Mouse (Mus musculus) kidney, embryonic 14.5 days (tissue): ENCODE measurements around the gene Pitpnc1. TPM values are rescaled to one million over a fixed set of nuclear protein-coding genes. Genes with fewer than 3 reads are reported as not detected.
"Not testable (repeated sequence)": the region's sequence is repeated elsewhere in the genome, so short reads cannot be mapped to it uniquely, and the experiment has no call there.

Source experiments
- ATAC-seq: fragments of 200-750 bp; cut with Nextera tagmentation; 2 replicates; pipeline ENCODE4 v1.8.0; 2017; ENCODE audit warnings: moderate number of reproducible peaks, mild to moderate bottlenecking, moderate TSS enrichment, moderate library complexity; ENCODE audit not compliant: low FRiP score, low TSS enrichment
- H3K27ac ChIP-seq: fragments of 300-500 bp; sonication (generic); 2 replicates; pipeline ENCODE4 v1.5.1; 2014; ENCODE audit warnings: low read depth, mild to moderate bottlenecking, low read length, moderate library complexity, mixed read lengths
- H3K27me3 ChIP-seq: fragments of 300-500 bp; sonication (generic); 2 replicates; pipeline ENCODE4 v1.6.1; 2014; ENCODE audit warnings: mild to moderate bottlenecking, low read length; ENCODE audit not compliant: control insufficient read depth, insufficient read depth
- H3K36me3 ChIP-seq: fragments of 300-500 bp; sonication (generic); 2 replicates; pipeline ENCODE4 v1.6.1; 2014; ENCODE audit warnings: low read length, mixed read lengths; ENCODE audit not compliant: control insufficient read depth, insufficient read depth
- H3K4me1 ChIP-seq: fragments of 300-500 bp; sonication (generic); 2 replicates; pipeline ENCODE4 v1.6.1; 2014; ENCODE audit warnings: low read length, mixed read lengths; ENCODE audit not compliant: control insufficient read depth, insufficient read depth
- H3K4me2 ChIP-seq: fragments of 300-500 bp; sonication (generic); replicated peaks from 2 replicates; pipeline ENCODE4 v1.6.1; 2014; ENCODE audit warnings: low read depth, mild to moderate bottlenecking, low read length
- H3K4me3 ChIP-seq: fragments of 300-500 bp; sonication (generic); 2 replicates; pipeline ENCODE4 v1.5.1; 2014; ENCODE audit warnings: mild to moderate bottlenecking, low read length
- H3K9ac ChIP-seq: fragments of 300-500 bp; sonication (generic); 2 replicates; pipeline ENCODE4 v1.6.1; 2014; ENCODE audit warnings: low read depth, mild to moderate bottlenecking, low read length, moderate library complexity
- H3K9me3 ChIP-seq: fragments of 300-500 bp; sonication (generic); 2 replicates; pipeline ENCODE4 v1.6.1; 2016; ENCODE audit warnings: low read length; ENCODE audit not compliant: control insufficient read depth
- WGBS: fragments of 180-500 bp; shearing (Covaris S2); extraction: QIAGEN DNeasy Blood & Tissue Kit; methylation state at CpG from one replicate; pipeline ENCODE4 v1.1.7; 2014; 5-methylcytosine and 5-hydroxymethylcytosine counted together
- polyA plus RNA-seq: library from polyadenylated mRNA; unstranded; fragments of >200 nt; fragmentation: Nextera tagmentation; extraction: Ambion mirVana; gene quantifications from 2 replicates; pipeline ENCODE4 v1.2.1, GENCODE M21; 2014

Pitpnc1 gene
- polyA plus RNA-seq, 1 experiment from 2014 or later = 19.4 TPM

GRCm38 (mm10) chr11:107504364-107504763 is 33.9 kb upstream of the Pitpnc1 start:
- not testable (repeated sequence) for H3K4me1 ChIP-seq, H3K9ac ChIP-seq, H3K36me3 ChIP-seq, H3K4me3 ChIP-seq, H3K27ac ChIP-seq, H3K27me3 ChIP-seq, ATAC-seq, H3K4me2 ChIP-seq, H3K9me3 ChIP-seq
- WGBS = 94% methylated on average over 3 of the region's 4 CpGs

- H3K4me2 ChIP-seq = no peak overlapping the region
- no peak overlapping the region for H3K9ac ChIP-seq
- H3K4me3 ChIP-seq = no peak overlapping the region
- no peak overlapping the region for H3K27ac ChIP-seq
- no peaks in the 10 kb centered on the region for H3K9me3 ChIP-seq
- peaks cover 20% of the 10 kb centered on the region for H3K36me3 ChIP-seq
- no peak for ATAC-seq
- no peaks in the 10 kb centered on the region for H3K27me3 ChIP-seq
- H3K4me1 ChIP-seq = no peaks in the 10 kb centered on the region
- 87% methylated on average over 8 of the region's 8 CpGs for WGBS
These were observed 32.3 kb upstream of the Pitpnc1 start for GRCm38 (mm10) chr11:107502801-107503200.

- ATAC-seq = no peak
- Histone ChIP-seq H3K27me3 (no peaks in the 10 kb centered on the region), H3K4me1 (peaks cover 13% of the 10 kb centered on the region), H3K4me2 (no peak overlapping the region), H3K9ac (no peak overlapping the region), H3K4me3 (no peak overlapping the region), H3K36me3 (peaks cover 37% of the 10 kb centered on the region), H3K9me3 (no peaks in the 10 kb centered on the region), H3K27ac (no peak overlapping the region)
- WGBS = 89% methylated on average over 3 of the region's 3 CpGs
These were observed 13.8 kb upstream of the Pitpnc1 start for GRCm38 (mm10) chr11:107484341-107484740.

GRCm38 (mm10) chr11:107479862-107480203 is 9.3 kb upstream of the Pitpnc1 start:
- ATAC-seq = no peak
- Histone ChIP-seq H3K4me2 (peak overlapping the region; percentile 58), H3K4me1 (peaks cover 13% of the 10 kb centered on the region), H3K4me3 (peak overlapping the region; percentile 65), H3K9ac (peak overlapping the region; percentile 70), H3K36me3 (no peaks in the 10 kb centered on the region; the same call in 1 of the 2 replicates), H3K27me3 (no peaks in the 10 kb centered on the region), H3K27ac (no peak overlapping the region; the same call in 1 of the 2 replicates), H3K9me3 (no peaks in the 10 kb centered on the region)
- WGBS = under 1% methylated on average over 10 of the region's 10 CpGs

GRCm38 (mm10) chr11:107479053-107479861 is 8.8 kb upstream of the Pitpnc1 start, which contains the start of gene Psmd12:
Psmd12 (plus strand) TSS chr11:107479484.
- Histone ChIP-seq H3K9me3 (no peaks in the 10 kb centered on the region), H3K4me2 (peak within 1 kb of the TSS; percentile 58), H3K4me1 (peaks cover 13% of the 10 kb centered on the region), H3K9ac (peak within 1 kb of the TSS; percentile 70), H3K27ac (no peak within 1 kb of the TSS; the same call in 1 of the 2 replicates), H3K36me3 (no peaks in the 10 kb centered on the region; the same call in 1 of the 2 replicates), H3K27me3 (no peaks in the 10 kb centered on the region), H3K4me3 (peak within 1 kb of the TSS; percentile 65)
- ATAC-seq = peak; percentile 99
- WGBS = under 1% methylated on average over 50 of the region's 51 CpGs

DNA sequence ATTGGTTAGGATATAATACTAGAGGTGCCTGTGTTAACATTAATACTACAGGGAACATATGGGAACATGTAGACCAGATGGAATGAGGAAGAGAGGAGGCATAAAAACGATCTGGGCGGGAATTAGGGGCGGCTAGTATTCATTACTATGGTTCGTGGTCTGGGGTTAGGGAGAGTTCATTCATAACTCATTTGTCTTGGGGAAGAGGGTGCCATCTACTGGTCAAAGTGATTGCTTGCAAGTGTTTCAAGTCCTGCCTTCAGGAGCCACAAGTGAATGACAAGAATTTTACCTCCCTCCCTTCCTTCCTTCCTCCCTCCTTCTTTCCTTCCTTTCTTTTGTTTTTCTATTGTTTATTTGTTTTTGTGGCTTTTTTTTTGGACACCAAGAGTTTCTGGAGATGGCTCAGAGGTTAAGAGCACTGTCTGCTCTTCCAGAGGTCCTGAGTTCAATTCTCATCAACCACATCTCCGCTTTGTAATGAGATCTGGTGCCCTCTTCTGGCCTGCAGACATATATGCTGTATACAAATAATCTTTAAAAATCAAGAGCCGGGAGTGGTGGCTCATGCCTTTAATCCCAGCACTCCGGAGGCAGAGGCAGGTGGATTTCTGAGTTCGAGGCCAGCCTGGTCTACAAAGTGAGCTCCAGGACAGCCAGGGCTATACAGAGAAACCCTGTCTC is 2.8 kb upstream of the Pitpnc1 start:
- 22% methylated on average over 8 of the region's 8 CpGs for WGBS
- no peak for ATAC-seq
- no peak overlapping the region for H3K4me2 ChIP-seq
- no peak overlapping the region for H3K9ac ChIP-seq
- peaks cover 10% of the 10 kb centered on the region for H3K4me1 ChIP-seq
- no peaks in the 10 kb centered on the region for H3K27me3 ChIP-seq
- no peaks in the 10 kb centered on the region for H3K9me3 ChIP-seq
- H3K27ac ChIP-seq = no peak overlapping the region
- H3K36me3 ChIP-seq = no peaks in the 10 kb centered on the region
- no peak overlapping the region for H3K4me3 ChIP-seq

DNA sequence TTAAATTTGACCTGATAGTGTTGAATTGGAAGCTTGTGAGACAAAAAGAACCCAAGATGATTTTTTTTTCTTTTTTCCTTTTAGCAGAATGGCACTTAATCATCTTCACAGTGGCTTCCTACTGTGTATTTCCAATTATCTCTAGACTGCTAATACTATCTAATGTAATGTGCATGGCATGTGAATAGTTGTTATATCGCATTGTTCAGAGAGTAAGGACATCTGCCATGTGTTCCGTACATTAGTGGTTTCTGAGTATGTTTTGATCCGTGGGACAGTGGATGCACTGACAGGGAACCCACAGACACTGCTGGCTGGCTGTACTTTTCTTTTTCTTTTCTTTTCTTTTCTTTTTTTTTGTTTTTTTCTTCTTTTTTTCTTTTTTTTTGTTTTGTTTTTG is 1.8 kb upstream of the Pitpnc1 start:
- H3K4me2 ChIP-seq = no peak overlapping the region
- H3K36me3 ChIP-seq = no peaks in the 10 kb centered on the region
- 96% methylated on average over 3 of the region's 3 CpGs for WGBS
- ATAC-seq = no peak
- peaks cover 14% of the 10 kb centered on the region for H3K4me1 ChIP-seq
- no peak overlapping the region for H3K4me3 ChIP-seq
- H3K9ac ChIP-seq = no peak overlapping the region
- no peak overlapping the region for H3K27ac ChIP-seq
- no peaks in the 10 kb centered on the region for H3K27me3 ChIP-seq
- no peaks in the 10 kb centered on the region for H3K9me3 ChIP-seq

- ATAC-seq = no peak
- whole genome bisulfite sequencing = 5% methylated on average over 11 of the region's 11 CpGs
- Histone ChIP-seq H3K9ac (peak overlapping the region; percentile 84; the same call in 1 of the 2 replicates), H3K9me3 (no peaks in the 10 kb centered on the region), H3K36me3 (no peaks in the 10 kb centered on the region), H3K4me3 (peak overlapping the region; percentile 86), H3K27ac (peak overlapping the region; percentile 91), H3K27me3 (no peaks in the 10 kb centered on the region), H3K4me2 (peak overlapping the region; percentile 89), H3K4me1 (peaks cover 14% of the 10 kb centered on the region)
These were observed 697 bp upstream of the Pitpnc1 start for GRCm38 (mm10) chr11:107471071-107471720.
